Mouse (Mus musculus): ENCODE measurements around the gene Hspb2. TPM values are rescaled to one million over a fixed set of nuclear protein-coding genes. Genes with fewer than 3 reads are reported as not detected.

Hspb2 gene
- polyA plus RNA-seq, 1 experiment, result 249 TPM

DNA sequence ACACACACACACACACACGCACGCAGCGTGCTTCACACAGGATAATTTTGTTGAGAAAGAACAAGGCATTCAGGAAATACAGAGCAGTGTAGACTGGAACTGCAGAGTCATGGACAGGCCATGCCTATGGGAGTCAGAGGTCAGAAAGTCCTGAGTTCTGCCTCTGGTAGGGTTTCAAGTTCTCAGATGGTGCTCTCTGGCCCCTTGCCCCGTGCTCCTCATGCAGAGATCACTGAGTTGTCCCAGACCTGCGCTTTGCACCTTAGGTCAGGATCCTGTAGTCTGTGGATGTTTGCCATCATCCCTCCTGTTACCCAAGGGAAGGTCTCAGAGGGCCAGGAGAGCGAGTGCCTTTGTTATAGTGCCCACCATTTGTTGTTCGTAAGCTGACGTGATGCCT, 44.6 kb upstream of the Hspb2 start:
- H3K4me3 ChIP-seq, result no peak overlapping the region
- H3K36me3 ChIP-seq (ENCODE audit: control insufficient read depth, insufficient read depth), result peaks cover 14% of the 10 kb centered on the region
- TF ChIP-seq MYOD1 (IDR thresholded peaks at IDR 0.05; ENCODE audit: control insufficient read depth in 1 of 3, insufficient read length in 2 of 3, low read depth in 2 of 3) (no peak), REST (IDR thresholded peaks at IDR 0.05; ENCODE audit: insufficient read depth, insufficient read length) (no peak), CEBPB (IDR thresholded peaks at IDR 0.05; ENCODE audit: insufficient read depth, poor library complexity, severe bottlenecking) (no peak), E2F4 (IDR thresholded peaks at IDR 0.05; ENCODE audit: insufficient read depth) (no peak), TCF3 (IDR thresholded peaks at IDR 0.05; ENCODE audit: insufficient read length, low read depth) (no peak), MAX (IDR thresholded peaks at IDR 0.05; ENCODE audit: low read depth) (no peak), USF1 (IDR thresholded peaks at IDR 0.05; ENCODE audit: low read depth) (no peak), TCF12 (IDR thresholded peaks at IDR 0.05; ENCODE audit: insufficient read depth, poor library complexity, severe bottlenecking) (no peak), MYOG (IDR thresholded peaks at IDR 0.05; ENCODE audit: control insufficient read depth in 1 of 3, insufficient read depth in 1 of 3, insufficient read length in 2 of 3, low read depth in 2 of 3) (no peak), POLR2A (IDR thresholded peaks at IDR 0.05; ENCODE audit: insufficient read length, low read depth) (no peak), POLR2AphosphoS2 (IDR thresholded peaks at IDR 0.05; ENCODE audit: insufficient read length, low read depth) (no peak)
- H3ac ChIP-seq (ENCODE audit: control insufficient read depth, insufficient read length), result no peak overlapping the region
- H3K79me2 ChIP-seq (ENCODE audit: control insufficient read depth, insufficient read depth), result no peaks in the 10 kb centered on the region
- H3K4me2 ChIP-seq (ENCODE audit: low read depth), result no peak overlapping the region
- H3K27me3 ChIP-seq (ENCODE audit: control insufficient read depth, insufficient read depth, insufficient read length), result no peaks in the 10 kb centered on the region

DNA sequence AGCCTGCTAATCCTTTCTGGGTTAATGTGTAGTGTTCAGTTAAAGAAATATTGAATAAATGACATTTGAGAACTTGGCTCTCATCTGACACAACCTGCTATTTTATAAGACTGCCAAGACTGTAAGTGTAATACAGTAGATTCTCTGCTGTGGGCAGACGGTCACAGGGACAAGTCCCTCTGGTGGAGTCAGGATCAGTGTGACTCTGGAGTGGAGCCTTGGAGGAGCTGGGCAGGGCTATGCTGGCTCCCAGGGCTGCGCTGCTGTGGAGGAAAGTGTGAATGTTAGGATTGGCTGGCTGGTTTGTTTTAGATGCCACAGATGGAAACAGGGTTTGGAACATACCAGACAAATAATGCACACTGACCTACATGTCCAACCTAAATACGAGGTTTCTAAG, 43.1 kb upstream of the Hspb2 start:
- no peak overlapping the region for H3K4me3 ChIP-seq
- H3K36me3 ChIP-seq (ENCODE audit: control insufficient read depth, insufficient read depth), result peaks cover 10% of the 10 kb centered on the region
- H3K79me2 ChIP-seq (ENCODE audit: control insufficient read depth, insufficient read depth), result no peaks in the 10 kb centered on the region
- H3K4me2 ChIP-seq (ENCODE audit: low read depth), result no peak overlapping the region
- H3K27me3 ChIP-seq (ENCODE audit: control insufficient read depth, insufficient read depth, insufficient read length), result no peaks in the 10 kb centered on the region
- H3ac ChIP-seq (ENCODE audit: control insufficient read depth, insufficient read length), result no peak overlapping the region
- TF ChIP-seq MYOD1 (IDR thresholded peaks at IDR 0.05; ENCODE audit: control insufficient read depth in 1 of 3, insufficient read length in 2 of 3, low read depth in 2 of 3) (no peak), TCF3 (IDR thresholded peaks at IDR 0.05; ENCODE audit: insufficient read length, low read depth) (no peak), POLR2AphosphoS2 (IDR thresholded peaks at IDR 0.05; ENCODE audit: insufficient read length, low read depth) (no peak), REST (IDR thresholded peaks at IDR 0.05; ENCODE audit: insufficient read depth, insufficient read length) (no peak), CEBPB (IDR thresholded peaks at IDR 0.05; ENCODE audit: insufficient read depth, poor library complexity, severe bottlenecking) (no peak), MAX (IDR thresholded peaks at IDR 0.05; ENCODE audit: low read depth) (no peak), USF1 (IDR thresholded peaks at IDR 0.05; ENCODE audit: low read depth) (no peak), POLR2A (IDR thresholded peaks at IDR 0.05; ENCODE audit: insufficient read length, low read depth) (no peak), TCF12 (IDR thresholded peaks at IDR 0.05; ENCODE audit: insufficient read depth, poor library complexity, severe bottlenecking) (no peak), E2F4 (IDR thresholded peaks at IDR 0.05; ENCODE audit: insufficient read depth) (no peak), SRF (IDR thresholded peaks at IDR 0.05; ENCODE audit: control insufficient read depth, insufficient read length, low read depth) (no peak), MYOG (IDR thresholded peaks at IDR 0.05; ENCODE audit: control insufficient read depth in 1 of 3, insufficient read depth in 1 of 3, insufficient read length in 2 of 3, low read depth in 2 of 3) (no peak)

DNA sequence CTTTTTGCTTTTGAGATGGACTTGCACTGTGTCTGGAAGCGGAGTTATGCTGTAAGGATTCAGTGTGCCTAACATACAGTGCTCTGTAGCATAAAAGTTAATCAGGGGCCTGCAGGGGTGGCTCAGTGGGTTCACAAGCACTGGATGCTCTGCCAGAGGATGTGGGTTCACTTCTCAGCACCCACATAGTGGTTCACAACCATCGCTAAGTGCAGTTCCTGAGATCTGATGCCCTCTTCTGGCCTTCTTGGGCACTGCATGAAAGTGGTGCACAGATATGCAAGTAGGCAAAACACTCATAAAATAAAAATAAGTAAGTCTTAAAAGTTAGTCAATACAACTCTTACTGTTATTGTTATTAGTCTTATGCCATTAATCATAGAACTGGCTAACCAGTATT, 30.0 kb upstream of the Hspb2 start:
- Histone ChIP-seq H3K27me3 (ENCODE audit: control insufficient read depth, insufficient read depth, insufficient read length) (no peaks in the 10 kb centered on the region), H3ac (ENCODE audit: control insufficient read depth, insufficient read length) (no peak overlapping the region), H3K36me3 (ENCODE audit: control insufficient read depth, insufficient read depth) (peaks cover 9% of the 10 kb centered on the region), H3K4me2 (ENCODE audit: low read depth) (no peak overlapping the region), H3K79me2 (ENCODE audit: control insufficient read depth, insufficient read depth) (no peaks in the 10 kb centered on the region), H3K4me3 (no peak overlapping the region)
- TF ChIP-seq POLR2A (IDR thresholded peaks at IDR 0.05; ENCODE audit: insufficient read length, low read depth), result no peak
- no peak for TF ChIP-seq E2F4 (IDR thresholded peaks at IDR 0.05; ENCODE audit: insufficient read depth)
- TF ChIP-seq POLR2AphosphoS2 (IDR thresholded peaks at IDR 0.05; ENCODE audit: insufficient read length, low read depth), result no peak
- TF ChIP-seq USF1 (IDR thresholded peaks at IDR 0.05; ENCODE audit: low read depth), result no peak
- TF ChIP-seq SRF (IDR thresholded peaks at IDR 0.05; ENCODE audit: control insufficient read depth, insufficient read length, low read depth), result no peak
- no peak for TF ChIP-seq MAX (IDR thresholded peaks at IDR 0.05; ENCODE audit: low read depth)
- no peak for TF ChIP-seq MYOD1 (IDR thresholded peaks at IDR 0.05; ENCODE audit: control insufficient read depth in 1 of 3, insufficient read length in 2 of 3, low read depth in 2 of 3)
- TF ChIP-seq CEBPB (IDR thresholded peaks at IDR 0.05; ENCODE audit: insufficient read depth, poor library complexity, severe bottlenecking), result no peak
- TF ChIP-seq TCF3 (IDR thresholded peaks at IDR 0.05; ENCODE audit: insufficient read length, low read depth), result no peak
- no peak for TF ChIP-seq MYOG (IDR thresholded peaks at IDR 0.05; ENCODE audit: control insufficient read depth in 1 of 3, insufficient read depth in 1 of 3, insufficient read length in 2 of 3, low read depth in 2 of 3)
- no peak for TF ChIP-seq TCF12 (IDR thresholded peaks at IDR 0.05; ENCODE audit: insufficient read depth, poor library complexity, severe bottlenecking)
- no peak for TF ChIP-seq REST (IDR thresholded peaks at IDR 0.05; ENCODE audit: insufficient read depth, insufficient read length)

DNA sequence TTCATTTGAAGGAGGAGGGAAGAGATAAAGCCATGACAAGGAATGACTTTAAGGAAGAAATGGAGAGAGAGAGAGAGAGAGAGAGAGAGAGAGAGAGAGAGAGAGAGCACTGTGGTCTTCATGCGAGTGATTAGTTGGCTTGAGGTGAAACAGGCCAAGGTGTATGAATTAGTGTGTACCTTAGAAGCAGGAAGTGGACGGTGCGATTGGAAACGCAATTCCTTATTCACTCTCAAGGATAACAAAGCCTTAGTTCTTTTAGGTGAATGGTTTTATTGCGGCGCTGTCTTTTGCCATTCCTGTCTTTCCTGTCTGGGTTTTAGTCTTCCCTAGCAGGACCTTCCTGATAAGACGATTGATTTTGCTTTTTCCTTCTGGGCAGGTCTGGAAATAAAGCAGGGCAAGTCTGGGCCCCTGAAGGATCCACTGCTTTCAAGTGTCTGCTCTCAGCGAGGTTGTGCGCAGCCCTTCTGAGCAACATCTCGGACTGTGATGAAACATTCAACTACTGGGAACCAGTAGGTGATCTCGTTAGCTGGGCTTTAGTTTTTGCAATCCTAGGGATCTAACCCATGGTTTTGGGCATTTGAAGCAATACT, 24.1 kb upstream of the Hspb2 start:
- Histone ChIP-seq H3K4me2 (ENCODE audit: low read depth) (peak overlapping the region; percentile 81), H3K4me3 (peak overlapping the region; percentile 39), H3K79me2 (ENCODE audit: control insufficient read depth, insufficient read depth) (peaks cover 4% of the 10 kb centered on the region), H3K27me3 (ENCODE audit: control insufficient read depth, insufficient read depth, insufficient read length) (no peaks in the 10 kb centered on the region), H3K36me3 (ENCODE audit: control insufficient read depth, insufficient read depth) (no peaks in the 10 kb centered on the region), H3ac (ENCODE audit: control insufficient read depth, insufficient read length) (peak overlapping the region; percentile 71)
- TF ChIP-seq CEBPB (IDR thresholded peaks at IDR 0.05; ENCODE audit: insufficient read depth, poor library complexity, severe bottlenecking) (no peak), E2F4 (IDR thresholded peaks at IDR 0.05; ENCODE audit: insufficient read depth) (no peak), MYOD1 (IDR thresholded peaks at IDR 0.05; ENCODE audit: control insufficient read depth in 1 of 3, insufficient read length in 2 of 3, low read depth in 2 of 3) (no peak), USF1 (IDR thresholded peaks at IDR 0.05; ENCODE audit: low read depth) (no peak), TCF12 (IDR thresholded peaks at IDR 0.05; ENCODE audit: insufficient read depth, poor library complexity, severe bottlenecking) (no peak), MAX (IDR thresholded peaks at IDR 0.05; ENCODE audit: low read depth) (no peak), POLR2AphosphoS2 (IDR thresholded peaks at IDR 0.05; ENCODE audit: insufficient read length, low read depth) (no peak), POLR2A (IDR thresholded peaks at IDR 0.05; ENCODE audit: insufficient read length, low read depth) (no peak), SRF (IDR thresholded peaks at IDR 0.05; ENCODE audit: control insufficient read depth, insufficient read length, low read depth) (no peak), MYOG (IDR thresholded peaks at IDR 0.05; ENCODE audit: control insufficient read depth in 1 of 3, insufficient read depth in 1 of 3, insufficient read length in 2 of 3, low read depth in 2 of 3) (no peak), REST (IDR thresholded peaks at IDR 0.05; ENCODE audit: insufficient read depth, insufficient read length) (no peak), TCF3 (IDR thresholded peaks at IDR 0.05; ENCODE audit: insufficient read length, low read depth) (no peak)
